11 mouse cellular contexts compared by ENCODE assay signal in the genomic region with DNA sequence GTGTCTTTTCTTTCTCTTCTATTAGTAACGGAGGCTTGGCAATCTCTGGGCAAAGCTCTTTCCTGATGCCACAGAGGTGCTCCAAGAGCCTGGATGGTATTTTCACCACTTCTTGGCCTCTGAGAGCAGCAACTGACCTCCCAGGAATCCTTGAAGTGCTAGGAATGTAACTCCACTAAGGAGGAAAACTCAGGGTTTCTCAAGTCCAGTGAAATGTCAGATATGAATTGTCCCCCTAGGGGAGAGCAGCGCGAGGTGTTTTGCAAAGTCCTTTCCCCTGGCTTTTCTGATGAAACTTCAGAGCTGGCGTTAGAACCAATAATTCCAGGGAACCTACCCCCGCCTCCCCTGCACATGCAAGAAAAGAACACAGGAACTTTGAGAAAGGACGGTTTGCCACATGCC. TPM values are rescaled to one million over a fixed set of nuclear protein-coding genes. Genes with fewer than 3 reads are reported as not detected.
DNase-seq lines count a peak whose midpoint lies in the region; ATAC-seq lines count a peak whose summit lies in the region.
"Had no signal": no experiment of that assay in that cellular context is flagged by ENCODE, and none has a peak within 500 bp of the region (broad histone marks: within the 10 kb centered on the region; RNA-seq: fewer than 3 reads in every experiment).

No protein-coding gene starts in this region.

- intact Hi-C loops in left cerebral cortex, postnatal 10 days (cut with DNase I): no loop called here

- H3K4me1 ChIP-seq in embryonic facial prominence, embryonic 13.5 days: peaks cover 18% of the 10 kb centered on the region
- H3K4me1 ChIP-seq in limb, embryonic 13.5 days: peaks cover 19% of the 10 kb centered on the region
- H3K4me1 ChIP-seq in forebrain, embryonic 13.5 days: peaks cover 12% of the 10 kb centered on the region

- H3K9ac ChIP-seq in embryonic facial prominence, embryonic 13.5 days: no peak overlapping the region
- H3K9ac ChIP-seq in limb, embryonic 13.5 days: no peak overlapping the region
- H3K9ac ChIP-seq in forebrain, embryonic 13.5 days: no peak overlapping the region

- no peaks in the 10 kb centered on the region for H3K36me3 ChIP-seq in embryonic facial prominence, embryonic 13.5 days
- H3K36me3 ChIP-seq in limb, embryonic 13.5 days: no peaks in the 10 kb centered on the region
- no peaks in the 10 kb centered on the region for H3K36me3 ChIP-seq in forebrain, embryonic 13.5 days (ENCODE audit: poor library complexity, severe bottlenecking)

- H3K27me3 ChIP-seq in embryonic facial prominence, embryonic 13.5 days: no peaks in the 10 kb centered on the region
- H3K27me3 ChIP-seq in limb, embryonic 13.5 days: 0 out of 2 replicates have a peak, but pooled peaks cover 2% of the 10 kb centered on the region
- H3K27me3 ChIP-seq in forebrain, embryonic 13.5 days: no peaks in the 10 kb centered on the region

- no peak overlapping the region for H3K27ac ChIP-seq in embryonic facial prominence, embryonic 13.5 days
- no peak overlapping the region for H3K27ac ChIP-seq in limb, embryonic 13.5 days
- H3K27ac ChIP-seq in forebrain, embryonic 13.5 days: no peak overlapping the region

- WGBS in embryonic facial prominence, embryonic 13.5 days: 31% methylated on average over 6 of the region's 6 CpGs
- 38% methylated on average over 6 of the region's 6 CpGs for WGBS in limb, embryonic 13.5 days
- 55% methylated on average over 6 of the region's 6 CpGs for WGBS in forebrain, embryonic 13.5 days

- peak overlapping the region; percentile 47 for H3K4me2 ChIP-seq in embryonic facial prominence, embryonic 13.5 days
- peak overlapping the region; percentile 47 for H3K4me2 ChIP-seq in limb, embryonic 13.5 days (replicated peaks)
- no peak overlapping the region for H3K4me2 ChIP-seq in forebrain, embryonic 13.5 days

- peak overlapping the region; percentile 10; the same call in 1 of the 2 replicates for H3K4me3 ChIP-seq in embryonic facial prominence, embryonic 13.5 days
- H3K4me3 ChIP-seq in limb, embryonic 13.5 days: 0 out of 2 replicates have a peak overlapping the region, but pooled peaks have one; percentile 3
- no peak overlapping the region for H3K4me3 ChIP-seq in forebrain, embryonic 13.5 days

- ATAC-seq in embryonic facial prominence, embryonic 13.5 days (ENCODE audit: insufficient number of reproducible peaks, insufficient read depth, low FRiP score, low TSS enrichment, low read depth): no peak
- ATAC-seq in limb, embryonic 13.5 days (ENCODE audit: low FRiP score, low read depth): no peak
- ATAC-seq in forebrain, embryonic 13.5 days: no peak
- ATAC-seq: forebrain, embryonic 14.5 days; inflammation-experienced regulatory T-cells, adult 6 months had no signal

- peak; percentile 59 for DNase-seq in kidney, adult 9 months
- no peak for DNase-seq in kidney, postnatal 4 days
- DNase-seq in lung, postnatal 4 days: peak; percentile 38 to 53
- no peak for DNase-seq in left cerebral cortex, postnatal 10 days (ENCODE audit: extremely low spot score in 1 of 2, low spot score in 2 of 2)
- no peak for DNase-seq in urinary bladder, adult 18-20 months (ENCODE audit: low spot score in 2 of 2)
- DNase-seq: cerebellum, adult 18-20 months had no signal

- H3K9me3 ChIP-seq in embryonic facial prominence, embryonic 13.5 days: no peaks in the 10 kb centered on the region
- H3K9me3 ChIP-seq in limb, embryonic 13.5 days: no peaks in the 10 kb centered on the region
- H3K9me3 ChIP-seq in forebrain, embryonic 13.5 days (replicated peaks): no peaks in the 10 kb centered on the region

RNA-seq across cellular contexts. Expression of a gene that starts 3.7 kb away (rescaled TPM):
- 9.2 TPM in 2 replicates for polyA plus RNA-seq in embryonic facial prominence, embryonic 13.5 days (2015; fragmentation: Nextera tagmentation; extraction: Ambion mirVana)
- 8.5 and 8.8 TPM in 2 replicates for polyA plus RNA-seq in limb, embryonic 13.5 days (2015; fragmentation: Nextera tagmentation; extraction: Ambion mirVana)
- 10 to 100 TPM; 22.8 to 24.1 TPM for total RNA-seq in left cerebral cortex, postnatal 10 days (2021)
- 7.5 and 7.7 TPM in 2 replicates for polyA plus RNA-seq in forebrain, embryonic 13.5 days (2015; fragmentation: Nextera tagmentation; extraction: Ambion mirVana)

RNA-seq across cellular contexts. Expression of a gene that starts 16.2 kb away (rescaled TPM):
- 5.0 and 8.0 TPM in 2 replicates for polyA plus RNA-seq in embryonic facial prominence, embryonic 13.5 days (2015; fragmentation: Nextera tagmentation; extraction: Ambion mirVana)
- 5.7 and 5.8 TPM in 2 replicates for polyA plus RNA-seq in limb, embryonic 13.5 days (2015; fragmentation: Nextera tagmentation; extraction: Ambion mirVana)
- 10 to 100 TPM; 13.1 to 15.6 TPM for total RNA-seq in left cerebral cortex, postnatal 10 days (2021)
- 4.8 and 4.9 TPM in 2 replicates for polyA plus RNA-seq in forebrain, embryonic 13.5 days (2015; fragmentation: Nextera tagmentation; extraction: Ambion mirVana)

Comparison
In these comparisons a context has a peak if more than half of its experiments do, and no peak if none do; other contexts are left out.
1. DNase-seq: peak in kidney, adult 9 months (single experiment) and lung, postnatal 4 days (2 of 2); none in kidney, postnatal 4 days (0 of 2), left cerebral cortex, postnatal 10 days (0 of 2) and urinary bladder, adult 18-20 months (0 of 2).